Mouse (Mus musculus) embryonic fibroblast, embryonic 13.5 days (primary cell): ENCODE data around the gene Ndufb2. TPM values are rescaled to one million over a fixed set of nuclear protein-coding genes. Genes with fewer than 3 reads are reported as not detected.

ENCODE experiments used
- H3K27ac ChIP-seq: 2 replicates; pipeline ENCODE4 v1.5.1; 2012; ENCODE audit warnings: low read length, control low read depth, inconsistent platforms; ENCODE audit not compliant: insufficient read depth
- H3K4me1 ChIP-seq: 2 replicates; pipeline ENCODE4 v1.6.1; 2011; ENCODE audit warnings: low read length; ENCODE audit not compliant: control insufficient read depth, insufficient read depth
- H3K4me3 ChIP-seq: 2 replicates; pipeline ENCODE4 v1.5.1; 2011; ENCODE audit warnings: mild to moderate bottlenecking, control low read depth, low read length; ENCODE audit not compliant: insufficient read depth
- CTCF ChIP-seq: IDR thresholded peaks from 2 replicates; pipeline ENCODE4 v1.5.1; 2011; ENCODE audit warnings: mild to moderate bottlenecking, control low read depth, low read length, moderate library complexity, borderline replicate concordance; ENCODE audit not compliant: insufficient read depth
- POLR2A ChIP-seq: IDR thresholded peaks from 2 replicates; pipeline ENCODE4 v1.6.1; 2011; ENCODE audit warnings: low read depth, mild to moderate bottlenecking, control low read depth, low read length, moderate library complexity
- polyA plus RNA-seq: library from polyadenylated mRNA; stranded (reverse); fragments of >200 nt; gene quantifications from 2 replicates; pipeline ENCODE4 v1.2.4, GENCODE M21; 2011; ENCODE audit warnings: low read depth; ENCODE audit not compliant: missing spikeins, insufficient read length

Gene Ndufb2
- polyA plus RNA-seq, 1 experiment = 84.9 TPM

DNA sequence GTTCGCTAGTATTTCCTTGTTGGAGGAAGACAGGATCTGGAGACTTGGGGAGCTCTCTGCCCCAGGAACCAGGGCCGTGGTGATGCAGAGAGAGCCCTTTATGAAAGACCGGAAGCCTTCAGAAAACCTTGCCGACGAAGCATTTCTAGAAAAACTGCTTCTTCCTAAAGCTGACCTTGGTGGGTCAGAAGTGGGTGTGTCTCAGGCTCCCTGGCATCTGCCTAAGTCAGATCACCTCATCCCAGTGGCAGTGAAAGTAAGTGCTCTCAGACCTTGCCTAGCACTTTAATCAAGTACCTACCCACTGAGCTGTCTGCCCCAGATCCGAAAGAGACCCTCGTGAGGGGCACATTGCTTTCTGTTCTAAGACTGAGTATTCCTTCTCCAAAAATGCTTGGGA lies 17.4 kb upstream of the Ndufb2 start:
- H3K4me3 ChIP-seq = peak overlapping the region; percentile 79; the same call in 1 of the 2 replicates
- no peak for TF ChIP-seq POLR2A
- no peak for TF ChIP-seq CTCF

DNA sequence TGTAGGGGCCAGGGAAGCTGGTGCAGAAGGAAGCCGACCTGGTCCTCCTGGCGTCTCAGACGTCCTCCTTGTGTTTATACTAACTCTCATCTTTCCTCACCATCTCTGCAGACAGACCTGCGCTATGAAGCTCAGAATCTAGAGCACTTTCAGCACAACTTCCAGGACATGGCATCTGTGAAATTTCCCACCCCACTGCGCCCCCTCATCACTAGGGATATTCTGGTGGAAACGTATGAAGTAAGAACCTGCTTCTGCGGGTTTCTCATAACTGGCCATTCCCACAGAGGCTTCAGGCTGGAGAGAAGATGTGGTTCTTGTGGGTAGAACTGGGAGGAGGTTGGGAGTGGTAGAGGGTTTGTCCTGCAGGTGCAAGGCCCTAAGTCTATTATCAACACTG lies 12.8 kb upstream of the Ndufb2 start:
- Histone ChIP-seq H3K4me1 (peaks cover 5% of the 10 kb centered on the region; the same call in 1 of the 2 replicates), H3K27ac (no peak overlapping the region), H3K4me3 (no peak overlapping the region)
- TF ChIP-seq CTCF = no peak
- no peak for TF ChIP-seq POLR2A

More for the DNA sequence above, 17.4 kb upstream of the Ndufb2 start:
- peaks cover 5% of the 10 kb centered on the region; the same call in 1 of the 2 replicates for H3K4me1 ChIP-seq
- H3K27ac ChIP-seq = no peak overlapping the region

- no peak for TF ChIP-seq CTCF
- Histone ChIP-seq H3K4me3 (no peak overlapping the region), H3K4me1 (no peaks in the 10 kb centered on the region), H3K27ac (no peak overlapping the region)
Measured at GRCm38 (mm10) chr6:39580558-39580957, 11.8 kb upstream of the Ndufb2 start.

DNA sequence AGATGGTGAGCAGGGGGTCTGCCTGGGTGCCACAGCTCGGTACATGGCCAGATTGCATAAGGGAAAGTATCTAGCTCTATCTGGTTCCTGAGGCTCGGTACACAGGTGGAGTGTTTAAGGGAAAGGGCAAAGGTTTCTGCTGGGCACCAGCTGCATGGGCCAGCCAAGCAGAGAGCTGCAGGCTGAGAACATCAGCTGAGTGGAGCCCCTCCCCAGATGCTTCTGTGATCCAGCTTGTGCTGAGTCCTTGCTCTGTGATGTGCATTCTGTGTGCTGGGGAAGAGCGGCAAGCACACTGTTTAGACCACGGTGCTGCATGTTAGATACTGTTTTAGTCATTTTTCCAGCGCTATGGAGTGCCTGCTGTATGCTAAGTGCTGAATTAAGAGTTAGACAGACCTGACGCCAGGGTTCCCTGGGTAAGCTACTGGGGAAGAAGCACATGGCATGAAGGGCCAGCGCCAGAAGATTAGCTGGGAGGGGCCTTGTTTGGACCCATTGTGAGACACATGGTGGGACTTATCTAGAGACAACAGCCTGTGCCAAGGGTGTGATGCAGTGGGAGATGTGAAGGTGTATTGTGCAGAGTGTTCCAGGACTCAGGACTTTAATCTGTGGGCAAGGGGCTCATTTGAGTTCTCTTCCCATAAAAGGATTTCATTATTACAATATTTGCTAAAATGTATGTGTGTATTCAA lies 11.1 kb upstream of the Ndufb2 start:
- no peaks in the 10 kb centered on the region for H3K4me1 ChIP-seq
- no peak overlapping the region for H3K27ac ChIP-seq
- H3K4me3 ChIP-seq = no peak overlapping the region
- no peak for TF ChIP-seq CTCF
- TF ChIP-seq POLR2A = no peak

- Histone ChIP-seq H3K4me3 (no peak within 1 kb of the TSS), H3K4me1 (no peaks in the 10 kb centered on the region), H3K27ac (no peak within 1 kb of the TSS)
- TF ChIP-seq POLR2A (no peak), CTCF (no peak)
Measured at GRCm38 (mm10) chr6:39585517-39585916, 6.9 kb upstream of the Ndufb2 start, which contains the start of gene Gm42420. TSS of gene Gm42420 (plus strand) at chr6:39585753.

GRCm38 (mm10) chr6:39591481-39591880 lies 893 bp upstream of the Ndufb2 start:
- Histone ChIP-seq H3K4me3 (no peak overlapping the region), H3K27ac (no peak overlapping the region), H3K4me1 (0 out of 2 replicates have a peak, but pooled peaks cover 2% of the 10 kb centered on the region)
- TF ChIP-seq POLR2A (no peak), CTCF (no peak)

DNA sequence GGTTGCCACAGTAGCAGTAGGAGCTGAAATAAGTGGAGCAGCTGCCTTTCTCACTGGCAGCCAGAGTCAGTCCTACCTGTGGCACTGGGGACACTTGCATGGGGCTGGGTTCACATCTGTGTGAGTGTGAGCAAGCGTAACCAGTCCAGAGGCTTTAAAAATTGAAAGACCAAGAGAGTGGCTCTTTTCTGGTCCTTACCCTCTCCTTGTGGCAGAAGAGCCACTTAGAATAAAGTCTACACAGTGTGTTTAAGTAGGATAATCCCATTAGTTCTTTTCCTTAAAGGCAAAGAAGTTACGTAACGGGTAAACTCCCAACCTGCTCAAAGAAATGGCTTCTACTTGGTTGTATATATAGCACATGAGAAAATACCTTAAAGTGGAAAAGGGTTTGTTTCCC lies 8.5 kb downstream of the Ndufb2 start:
- no peak for TF ChIP-seq CTCF
- Histone ChIP-seq H3K4me1 (no peaks in the 10 kb centered on the region), H3K27ac (no peak overlapping the region), H3K4me3 (no peak overlapping the region)

GRCm38 (mm10) chr6:39601828-39602227 lies 9.5 kb downstream of the Ndufb2 start:
- no peak for TF ChIP-seq POLR2A
- no peak for TF ChIP-seq CTCF
- Histone ChIP-seq H3K27ac (no peak overlapping the region), H3K4me3 (no peak overlapping the region), H3K4me1 (no peaks in the 10 kb centered on the region)

GRCm38 (mm10) chr6:39604565-39604964 lies 12.2 kb downstream of the Ndufb2 start:
- H3K4me3 ChIP-seq = no peak overlapping the region
- no peak overlapping the region for H3K27ac ChIP-seq
- TF ChIP-seq CTCF (no peak), POLR2A (no peak)
- no peaks in the 10 kb centered on the region for H3K4me1 ChIP-seq

GRCm38 (mm10) chr6:39606056-39606455 lies 13.7 kb downstream of the Ndufb2 start:
- TF ChIP-seq POLR2A (no peak), CTCF (no peak)
- Histone ChIP-seq H3K27ac (no peak overlapping the region), H3K4me3 (no peak overlapping the region), H3K4me1 (no peaks in the 10 kb centered on the region)

- TF ChIP-seq CTCF = no peak
- TF ChIP-seq POLR2A = no peak
- no peak overlapping the region for H3K27ac ChIP-seq
- H3K4me1 ChIP-seq = no peaks in the 10 kb centered on the region
- no peak overlapping the region for H3K4me3 ChIP-seq
Measured at GRCm38 (mm10) chr6:39606862-39607261, 14.5 kb downstream of the Ndufb2 start.
